Mouse (Mus musculus): Measurements from ENCODE around the gene Gm20521. TPM values are rescaled to one million over a fixed set of nuclear protein-coding genes. Genes with fewer than 3 reads are reported as not detected.

Gm20521 gene
- polyA plus RNA-seq, 1 experiment from 2014 or later: 0.79 TPM

Other genes starting within 250 kb of the Gm20521 start
- not detected in 2 replicates for gene Gm17606, start 242.5 kb upstream of the Gm20521 start, polyA plus RNA-seq (2015; fragmentation: Nextera tagmentation; extraction: Ambion mirVana)
- 6.8 and 7.9 TPM in 2 replicates for gene Cdh24, start 242.1 kb upstream of the Gm20521 start, polyA plus RNA-seq (2015; fragmentation: Nextera tagmentation; extraction: Ambion mirVana)
- 89.2 and 103 TPM in 2 replicates for gene 1700123O20Rik, start 197.2 kb upstream of the Gm20521 start, polyA plus RNA-seq (2015; fragmentation: Nextera tagmentation; extraction: Ambion mirVana)
- 169 and 173 TPM in 2 replicates for gene Acin1, start 196.5 kb upstream of the Gm20521 start, polyA plus RNA-seq (2015; fragmentation: Nextera tagmentation; extraction: Ambion mirVana)
- 0.14 and 0.17 TPM in 2 replicates for gene Gm29776, start 184.6 kb upstream of the Gm20521 start, polyA plus RNA-seq (2015; fragmentation: Nextera tagmentation; extraction: Ambion mirVana)
- gene Cebpe, start 171.3 kb upstream of the Gm20521 start, polyA plus RNA-seq (2015; fragmentation: Nextera tagmentation; extraction: Ambion mirVana): not detected in 2 replicates
- 2.3 and 2.9 TPM in 2 replicates for gene Slc7a8, start 101.5 kb upstream of the Gm20521 start, polyA plus RNA-seq (2015; fragmentation: Nextera tagmentation; extraction: Ambion mirVana)
- gene Rnf212b, start 69.3 kb upstream of the Gm20521 start, polyA plus RNA-seq (2015; fragmentation: Nextera tagmentation; extraction: Ambion mirVana): not detected in 2 replicates
- gene Homez, start 12.5 kb upstream of the Gm20521 start, polyA plus RNA-seq (2015; fragmentation: Nextera tagmentation; extraction: Ambion mirVana): 9.4 and 12.3 TPM in 2 replicates
- 0.92 and 1.1 TPM in 2 replicates for gene Ppp1r3e, start 5.9 kb upstream of the Gm20521 start, polyA plus RNA-seq (2015; fragmentation: Nextera tagmentation; extraction: Ambion mirVana)
- 3.8 and 4.6 TPM in 2 replicates for gene Bcl2l2, start 64 bp upstream of the Gm20521 start, polyA plus RNA-seq (2015; fragmentation: Nextera tagmentation; extraction: Ambion mirVana)
- gene Pabpn1, start 9.1 kb downstream of the Gm20521 start, polyA plus RNA-seq (2015; fragmentation: Nextera tagmentation; extraction: Ambion mirVana): 140 and 163 TPM in 2 replicates
- 74.3 and 84.7 TPM in 2 replicates for gene Slc22a17, start 29.7 kb downstream of the Gm20521 start, polyA plus RNA-seq (2015; fragmentation: Nextera tagmentation; extraction: Ambion mirVana)
- gene Efs, start 42.7 kb downstream of the Gm20521 start, polyA plus RNA-seq (2015; fragmentation: Nextera tagmentation; extraction: Ambion mirVana): 50.3 and 50.9 TPM in 2 replicates
- gene Il25, start 49.3 kb downstream of the Gm20521 start, polyA plus RNA-seq (2015; fragmentation: Nextera tagmentation; extraction: Ambion mirVana): 0.25 TPM in 1 of 2 replicates, not detected in the other
- gene Cmtm5, start 52.8 kb downstream of the Gm20521 start, polyA plus RNA-seq (2015; fragmentation: Nextera tagmentation; extraction: Ambion mirVana): 8.3 and 14.1 TPM in 2 replicates
- gene Myh6, start 83.5 kb downstream of the Gm20521 start, polyA plus RNA-seq (2015; fragmentation: Nextera tagmentation; extraction: Ambion mirVana): 0.74 and 4.9 TPM in 2 replicates
- gene Gm17428, start 93.5 kb downstream of the Gm20521 start, polyA plus RNA-seq (2015; fragmentation: Nextera tagmentation; extraction: Ambion mirVana): not detected in 2 replicates
- gene Myh7, start 111.2 kb downstream of the Gm20521 start, polyA plus RNA-seq (2015; fragmentation: Nextera tagmentation; extraction: Ambion mirVana): 3.3 and 10.8 TPM in 2 replicates
- 82.4 and 84.5 TPM in 2 replicates for gene Ngdn, start 132.0 kb downstream of the Gm20521 start, polyA plus RNA-seq (2015; fragmentation: Nextera tagmentation; extraction: Ambion mirVana)
- 5.5 and 5.8 TPM in 2 replicates for gene Zfhx2, start 208.9 kb downstream of the Gm20521 start, polyA plus RNA-seq (2015; fragmentation: Nextera tagmentation; extraction: Ambion mirVana)
- gene Thtpa, start 211.3 kb downstream of the Gm20521 start, polyA plus RNA-seq (2015; fragmentation: Nextera tagmentation; extraction: Ambion mirVana): 21.9 and 23.9 TPM in 2 replicates
- 21.0 and 23.4 TPM in 2 replicates for gene Ap1g2, start 223.2 kb downstream of the Gm20521 start, polyA plus RNA-seq (2015; fragmentation: Nextera tagmentation; extraction: Ambion mirVana)
- gene Jph4, start 233.5 kb downstream of the Gm20521 start, polyA plus RNA-seq (2015; fragmentation: Nextera tagmentation; extraction: Ambion mirVana): 2.7 and 2.9 TPM in 2 replicates

Measured in embryonic facial prominence, embryonic 13.5 days (tissue).